Mouse (Mus musculus) Patski (cell line): Measurements from ENCODE around the gene Cbfa2t2. TPM values are rescaled to one million over a fixed set of nuclear protein-coding genes. Genes with fewer than 3 reads are reported as not detected.

ENCODE experiments used
- ATAC-seq: fragments of 100-300 bp; one replicate; pipeline ENCODE4 v1.8.0; 2021
- CTCF ChIA-PET: fragments of 350-600 bp; sonication (Branson Sonifier 250); formaldehyde crosslinking; loops from one replicate; lab custom pipeline; 2022; ENCODE audit warnings: inconsistent platforms; lab: Charles Lee
- POLR2A ChIA-PET: fragments of 350-600 bp; sonication (Branson Sonifier 250); formaldehyde crosslinking; loops from one replicate; lab custom pipeline; 2022; ENCODE audit warnings: antibody characterized with exemption, inconsistent platforms; lab: Charles Lee
- DNase-seq: peaks from one replicate; pipeline ENCODE4 v3.0.0-alpha.2; 2011; ENCODE audit warnings: low read depth, low spot score
- H3K27me3 ChIP-seq: fragments of 371-371 bp; one replicate; pipeline ENCODE4 v1.5.1; 2021
- CTCF ChIP-seq: fragments of 100-300 bp; IDR thresholded peaks from one replicate; pipeline ENCODE4 v1.5.1; 2021
- in situ Hi-C: fragments of 300-500 bp; cut with MboI; formaldehyde crosslinking; loops from 3 replicates; pipeline ENCODE4 v1.11.1; 2018; ENCODE audit warnings: low pct_unique_long_range_greater_than_20kb, mixed read lengths
- polyA plus RNA-seq: library from polyadenylated mRNA; unstranded; gene quantifications from one replicate; pipeline ENCODE4 v1.2.3, GENCODE M21; 2021

Cbfa2t2 gene
- polyA plus RNA-seq, 1 experiment from 2014 or later = 27.2 TPM

DNA sequence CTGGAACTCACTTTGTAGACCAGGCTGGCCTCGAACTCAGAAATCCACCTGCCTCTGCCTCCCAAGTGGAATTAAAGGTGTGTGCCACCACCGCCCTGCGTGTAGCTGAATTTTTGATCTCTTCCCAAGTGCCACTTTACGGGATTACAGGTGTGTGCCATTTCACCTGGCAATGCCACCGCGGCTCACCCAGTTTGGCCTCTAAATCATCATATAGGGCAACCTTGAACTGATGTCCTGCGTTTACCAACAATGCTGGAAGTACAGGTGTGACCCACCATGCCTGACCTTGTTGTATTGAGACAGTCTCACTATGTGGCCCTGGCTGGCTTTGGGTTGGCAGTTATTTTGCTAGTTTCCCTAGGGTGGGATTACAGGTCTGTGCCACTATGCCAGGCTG, 1.6 kb upstream of the Cbfa2t2 start:
- DNase-seq (no peak), ATAC-seq (no peak)
- TF ChIP-seq CTCF = no peak
- ChIA-PET POLR2A (no interaction called here), CTCF (interaction anchor here (1.3 to 1.7 kb wide), 3 partner anchors 18 to 95 kb away, joined by 3 to 7 read pairs (median 3); no protein-coding TSS in a partner anchor)
- H3K27me3 ChIP-seq = no peaks in the 10 kb centered on the region
- in situ Hi-C loops = no loop called here

- ChIA-PET POLR2A (interaction anchor here (0.9 to 1.1 kb wide), 2 partner anchors 81 to 177 kb away, joined by 3 read pairs; partner anchors contain the start of genes 4930519P11Rik and Zfp341), CTCF (interaction anchor here (0.7 to 1.7 kb wide), 3 partner anchors 11 to 71 kb away, joined by 3 to 7 read pairs (median 4); no protein-coding TSS in a partner anchor)
- ATAC-seq (peak; percentile 100), DNase-seq (peak; percentile 64)
- no peak for TF ChIP-seq CTCF
- in situ Hi-C loops = no loop called here
- H3K27me3 ChIP-seq = no peaks in the 10 kb centered on the region
Observed at GRCm38 (mm10) chr2:154436076-154436457, 214 bp upstream of the Cbfa2t2 start.

DNA sequence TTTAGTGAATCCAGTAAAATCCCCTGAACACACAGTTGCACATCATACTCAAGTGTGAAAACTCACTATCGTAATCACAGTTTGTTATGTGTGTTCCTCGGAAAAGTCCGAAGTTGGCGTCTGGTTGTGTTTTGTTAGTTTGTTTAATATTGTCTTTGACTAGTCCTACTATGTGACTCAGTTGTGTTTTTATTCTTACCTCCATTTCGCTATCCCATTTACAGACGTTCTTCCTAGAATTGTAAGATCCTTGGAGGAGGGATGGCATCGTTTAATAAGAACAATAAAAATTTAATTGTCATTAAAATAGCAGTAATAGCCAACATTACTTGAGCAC, 878 bp downstream of the Cbfa2t2 start:
- no peak for TF ChIP-seq CTCF
- H3K27me3 ChIP-seq = no peaks in the 10 kb centered on the region
- in situ Hi-C loops = no loop called here
- ChIA-PET CTCF (no interaction called here), POLR2A (interaction anchor here (1.1 kb wide), 1 partner anchor 176 kb away, joined by 3 read pairs; the partner anchor contains the start of genes 4930519P11Rik and Zfp341)
- DNase-seq (no peak), ATAC-seq (no peak)

- no peak for ATAC-seq
- TF ChIP-seq CTCF = no peak
- ChIA-PET POLR2A (interaction anchor here (0.6 kb wide), 1 partner anchor 15 kb away, joined by 3 read pairs; no protein-coding TSS in a partner anchor), CTCF (interaction anchor here (0.9 to 1.5 kb wide), 9 partner anchors 16 to 100 kb away, joined by 3 to 4 read pairs (median 3); no protein-coding TSS in a partner anchor)
- DNase-seq = no peak
- H3K27me3 ChIP-seq = no peaks in the 10 kb centered on the region
- in situ Hi-C loops = no loop called here
Observed at GRCm38 (mm10) chr2:154440453-154440852, 4.2 kb downstream of the Cbfa2t2 start.

GRCm38 (mm10) chr2:154447821-154448220, 11.5 kb downstream of the Cbfa2t2 start:
- DNase-seq = no peak
- in situ Hi-C loops = no loop called here
- POLR2A ChIA-PET = no interaction called here
- no peaks in the 10 kb centered on the region for H3K27me3 ChIP-seq
- no peak for TF ChIP-seq CTCF
- no peak for ATAC-seq
- CTCF ChIA-PET = no interaction called here

DNA sequence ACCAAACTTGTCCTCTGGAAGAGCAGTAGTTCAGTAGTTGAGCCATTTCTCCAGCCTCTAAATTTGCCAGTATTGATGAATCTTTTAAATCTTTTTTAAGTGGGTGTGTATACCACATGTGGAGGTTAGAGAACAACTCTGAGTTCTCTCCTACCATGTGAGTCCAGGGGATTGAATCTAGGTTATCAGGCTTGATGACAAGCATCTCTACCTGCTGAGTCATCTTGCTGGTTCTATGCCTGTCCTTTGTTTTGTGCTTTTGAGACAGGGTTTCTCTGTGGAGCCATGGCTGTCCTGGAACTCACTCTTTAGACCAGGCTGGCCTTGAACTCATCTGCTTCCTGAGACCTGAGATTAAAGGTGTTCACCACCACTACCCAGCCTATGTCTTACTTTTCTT, 12.4 kb downstream of the Cbfa2t2 start:
- ATAC-seq = no peak
- CTCF ChIA-PET = no interaction called here
- no peak for TF ChIP-seq CTCF
- in situ Hi-C loops = no loop called here
- no peaks in the 10 kb centered on the region for H3K27me3 ChIP-seq
- POLR2A ChIA-PET = no interaction called here
- no peak for DNase-seq

GRCm38 (mm10) chr2:154452951-154453350, 16.7 kb downstream of the Cbfa2t2 start:
- ChIA-PET POLR2A (no interaction called here), CTCF (no interaction called here)
- ATAC-seq (no peak), DNase-seq (no peak)
- no peaks in the 10 kb centered on the region for H3K27me3 ChIP-seq
- in situ Hi-C loops = no loop called here
- TF ChIP-seq CTCF = peak; percentile 61

DNA sequence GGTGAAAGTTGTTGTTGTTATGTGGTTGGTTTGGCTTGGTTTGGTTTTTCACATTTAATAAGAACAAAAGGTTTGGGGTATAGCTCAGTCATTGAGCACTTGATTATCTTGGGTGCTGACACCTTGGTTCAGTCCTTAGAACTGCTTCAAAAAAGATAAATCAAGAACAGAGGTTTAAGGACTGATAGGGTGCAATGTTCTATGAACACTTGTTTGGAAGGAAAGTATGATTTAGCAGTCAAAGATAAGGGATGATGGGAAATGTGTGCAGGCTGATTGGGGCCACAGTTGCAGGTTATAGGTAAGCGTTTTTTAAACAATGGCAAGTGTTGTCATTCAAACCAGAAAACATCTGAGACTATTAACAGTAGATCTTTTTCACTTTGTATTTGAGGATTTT, 17.8 kb downstream of the Cbfa2t2 start:
- ATAC-seq = no peak
- DNase-seq = no peak
- CTCF ChIA-PET = interaction anchor here (1.2 kb wide), 1 partner anchor 37 kb away, joined by 4 read pairs; no protein-coding TSS in a partner anchor
- no peaks in the 10 kb centered on the region for H3K27me3 ChIP-seq
- no peak for TF ChIP-seq CTCF
- POLR2A ChIA-PET = interaction anchor here (1.0 kb wide), 1 partner anchor 11 kb away, joined by 6 read pairs; no protein-coding TSS in a partner anchor
- in situ Hi-C loops = no loop called here

- in situ Hi-C loops = no loop called here
- ATAC-seq = peak; percentile 94
- no peaks in the 10 kb centered on the region for H3K27me3 ChIP-seq
- peak; percentile 69 for DNase-seq
- TF ChIP-seq CTCF = no peak
- POLR2A ChIA-PET = interaction anchor here (1.0 kb wide), 1 partner anchor 11 kb away, joined by 6 read pairs; no protein-coding TSS in a partner anchor
- CTCF ChIA-PET = interaction anchor here (1.2 to 1.3 kb wide), 2 partner anchors 19 to 37 kb away, joined by 3 to 4 read pairs; no protein-coding TSS in a partner anchor
Observed at GRCm38 (mm10) chr2:154454605-154455004, 18.3 kb downstream of the Cbfa2t2 start.

DNA sequence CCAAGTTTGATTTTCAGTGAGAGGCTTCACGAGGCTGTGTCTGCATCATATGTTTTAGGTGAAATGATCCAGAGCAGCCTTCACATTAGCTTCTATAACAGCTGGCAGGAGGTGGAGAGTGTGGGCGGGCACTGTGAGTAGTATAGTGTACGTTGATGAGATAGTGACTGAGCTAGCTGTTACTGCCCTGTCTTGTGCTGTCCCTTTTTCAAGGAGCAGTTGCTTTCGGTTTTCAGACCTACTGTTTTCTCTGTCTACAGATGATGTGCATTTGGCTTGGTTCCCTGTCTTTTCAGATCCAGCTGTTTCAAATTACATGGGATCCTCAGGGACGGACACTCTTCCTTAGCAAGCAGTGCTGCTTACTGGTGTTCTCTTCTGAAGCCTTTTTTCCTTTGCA, 19.5 kb downstream of the Cbfa2t2 start:
- ChIA-PET POLR2A (interaction anchor here (0.6 to 0.7 kb wide), 2 partner anchors 16 to 100 kb away, joined by 3 read pairs; no protein-coding TSS in a partner anchor), CTCF (interaction anchor here (1.2 to 1.9 kb wide), 3 partner anchors 16 to 84 kb away, joined by 3 to 7 read pairs (median 4); no protein-coding TSS in a partner anchor)
- DNase-seq = no peak
- TF ChIP-seq CTCF = no peak
- no peak for ATAC-seq
- in situ Hi-C loops = no loop called here
- H3K27me3 ChIP-seq = no peaks in the 10 kb centered on the region

GRCm38 (mm10) chr2:154456621-154457020, 20.3 kb downstream of the Cbfa2t2 start:
- ATAC-seq = no peak
- no peak for DNase-seq
- ChIA-PET POLR2A (no interaction called here), CTCF (interaction anchor here (0.7 to 1.9 kb wide), 4 partner anchors 17 to 83 kb away, joined by 3 to 7 read pairs (median 4); no protein-coding TSS in a partner anchor)
- in situ Hi-C loops = no loop called here
- no peak for TF ChIP-seq CTCF
- H3K27me3 ChIP-seq = no peaks in the 10 kb centered on the region
